Mouse (Mus musculus) brain, embryonic 14.5 days (tissue): ENCODE results near the gene Pp2d1. TPM values are rescaled to one million over a fixed set of nuclear protein-coding genes. Genes with fewer than 3 reads are reported as not detected.

ENCODE experiments used
- DNase-seq: peaks from one replicate; pipeline ENCODE4 v3.0.0-alpha.2; 2011; ENCODE audit warnings: low read depth
- CTCF ChIP-seq: fragments of 200-500 bp; IDR thresholded peaks from 2 replicates; pipeline ENCODE4 v1.5.1; 2012; ENCODE audit warnings: inconsistent platforms, mild to moderate bottlenecking, moderate library complexity, borderline replicate concordance; ENCODE audit not compliant: insufficient read depth, insufficient read length; ENCODE audit errors: extremely low read depth
- POLR2A ChIP-seq: fragments of 200-500 bp; IDR thresholded peaks from 2 replicates; pipeline ENCODE4 v1.6.1; 2012; ENCODE audit warnings: mild to moderate bottlenecking, inconsistent platforms, borderline replicate concordance; ENCODE audit not compliant: poor library complexity, insufficient read depth, insufficient read length, severe bottlenecking; ENCODE audit errors: extremely low read depth
- polyA plus RNA-seq: library from polyadenylated mRNA; depleted of rRNA; stranded (reverse); fragments of >200 nt; gene quantifications from 2 replicates; pipeline ENCODE4 v1.2.3, GENCODE M21; 2012; rRNA removed

Pp2d1 gene
- polyA plus RNA-seq, 1 experiment: 0.03 TPM

GRCm38 (mm10) chr17:53465569-53465968 lies 73.7 kb downstream of the Pp2d1 start:
- DNase-seq: no peak
- TF ChIP-seq POLR2A (no peak), CTCF (peak; percentile 15; the same call in 1 of the 2 replicates)

GRCm38 (mm10) chr17:53463496-53463840 lies 75.8 kb downstream of the Pp2d1 start:
- TF ChIP-seq POLR2A (no peak), CTCF (no peak)
- DNase-seq: no peak

DNA sequence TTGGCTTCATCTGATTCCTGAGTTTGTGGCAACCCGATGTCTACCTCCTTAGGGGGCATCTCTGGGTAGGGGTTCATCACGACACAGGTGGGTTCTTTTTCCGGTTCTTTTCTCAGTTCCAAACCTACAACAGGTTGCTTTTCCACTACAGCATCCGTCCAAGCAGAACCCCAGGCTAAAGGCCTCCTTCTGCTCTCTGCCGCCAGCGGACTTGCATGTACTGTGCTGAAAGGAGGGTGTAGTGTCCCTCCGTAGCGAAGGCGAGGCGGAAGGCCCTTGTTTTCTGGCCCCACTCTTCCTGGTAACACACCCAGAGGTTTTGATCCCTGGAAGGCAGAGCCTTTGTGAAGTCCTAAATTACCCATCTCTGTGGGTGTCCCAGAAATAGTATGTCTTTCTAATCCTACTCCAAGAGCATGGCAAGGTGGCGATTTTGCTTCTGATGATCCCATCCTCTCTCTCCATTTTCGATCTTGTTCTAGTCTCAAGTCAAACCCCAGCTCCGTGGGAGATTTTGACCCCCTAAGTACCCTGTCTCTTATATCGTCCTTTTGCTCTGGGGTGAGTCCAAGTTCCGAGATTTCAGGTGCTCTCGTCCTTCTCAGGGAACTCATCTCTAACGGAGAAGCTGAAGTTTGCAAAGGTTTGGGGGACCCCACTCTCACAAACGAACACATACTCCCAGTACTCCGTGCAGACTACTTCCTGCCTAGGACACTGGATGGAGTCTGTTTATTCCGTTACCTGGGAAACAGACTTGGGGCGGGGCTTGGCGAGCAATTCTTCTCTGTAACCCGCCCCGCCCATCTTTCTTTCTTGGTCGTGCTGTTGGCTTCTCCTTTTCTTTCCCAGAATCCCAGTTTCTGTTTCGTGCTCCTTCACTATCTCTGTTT lies 76.4 kb downstream of the Pp2d1 start, which contains the start of gene Efhb:
Efhb (minus strand) TSS at position 719 of the 893 bp plus-strand sequence.
- DNase-seq: peak; percentile 94
- TF ChIP-seq POLR2A: no peak
- no peak for TF ChIP-seq CTCF

Other genes with a start within 250 kb of the Pp2d1 start
- gene Efhb, start 76.1 kb downstream of the Pp2d1 start, polyA plus RNA-seq: 1.2 and 1.9 TPM in 2 replicates
- gene Rab5a, start 60.2 kb downstream of the Pp2d1 start, polyA plus RNA-seq: 53.6 and 64.6 TPM in 2 replicates
- 12.5 and 13.1 TPM in 2 replicates for gene Kat2b, start 27.4 kb upstream of the Pp2d1 start, polyA plus RNA-seq
- 5.3 and 10.2 TPM in 2 replicates for gene Sgo1, start 149.9 kb upstream of the Pp2d1 start, polyA plus RNA-seq